Mouse (Mus musculus) liver, adult 2 months (tissue): ENCODE data around the gene Mrfap1.

ENCODE experiments used
- CTCF ChIP-seq: fragments of 200-500 bp; IDR thresholded peaks from 2 replicates; pipeline ENCODE4 v1.5.1; 2011; ENCODE audit warnings: low read depth, low read length, control low read depth
- POLR2A ChIP-seq: fragments of 200-500 bp; IDR thresholded peaks from 2 replicates; pipeline ENCODE4 v1.6.1; 2011; ENCODE audit warnings: low read length, control low read depth; ENCODE audit not compliant: insufficient read depth; ENCODE audit errors: extremely low read depth

- TF ChIP-seq CTCF (no peak), POLR2A (no peak)
These were observed 4.7 kb downstream of the Mrfap1 start for GRCm38 (mm10) chr5:36791861-36792260.
